ENCODE assay signal across 20 mouse cellular contexts in genomic region chr6:38936009-38936408, GRCm38 (mm10).
"Had no signal": no experiment of that assay in that cellular context is flagged by ENCODE, and none has a peak within 500 bp of the region (broad histone marks: within the 10 kb centered on the region; RNA-seq: fewer than 3 reads in every experiment).

No protein-coding gene starts in this region.

- H3K4me3 ChIP-seq: limb, embryonic 15.5 days; liver, embryonic 13.5 days; midbrain, embryonic 10.5 days; midbrain, embryonic 13.5 days; midbrain, embryonic 15.5 days; myocyte; neural tube, embryonic 13.5 days; neural tube, embryonic 15.5 days had no signal

- H3K9ac ChIP-seq: limb, embryonic 15.5 days; liver, embryonic 13.5 days; lung, embryonic 14.5 days; midbrain, embryonic 13.5 days; midbrain, embryonic 15.5 days; neural tube, embryonic 13.5 days; neural tube, embryonic 15.5 days had no signal

- DNase-seq: liver, embryonic 13.5 days; lung, adult 18-20 months; lung, embryonic 14.5 days; lung, postnatal 10 days; lung, postnatal 4 days; retina, postnatal 1 day; right cerebral cortex, adult 18-20 months; right cerebral cortex, postnatal 25 days; right cerebral cortex, postnatal 4 days; spleen, adult 18-20 months; thymus, adult 18-20 months; thymus, postnatal 14 days; thymus, postnatal 36 days had no signal

- H3K36me3 ChIP-seq: limb, embryonic 15.5 days; midbrain, embryonic 10.5 days; midbrain, embryonic 13.5 days; midbrain, embryonic 15.5 days; neural tube, embryonic 13.5 days; neural tube, embryonic 15.5 days had no signal

- H3K27me3 ChIP-seq: limb, embryonic 15.5 days; midbrain, embryonic 13.5 days; midbrain, embryonic 15.5 days; neural tube, embryonic 13.5 days; neural tube, embryonic 15.5 days had no signal

- ATAC-seq: midbrain, embryonic 13.5 days; midbrain, embryonic 15.5 days had no signal

- H3K4me1 ChIP-seq: midbrain, embryonic 10.5 days; midbrain, embryonic 13.5 days; midbrain, embryonic 15.5 days; neural tube, embryonic 13.5 days; neural tube, embryonic 15.5 days had no signal

- H3K9me3 ChIP-seq: limb, embryonic 15.5 days; liver, embryonic 13.5 days; midbrain, embryonic 10.5 days; midbrain, embryonic 15.5 days; neural tube, embryonic 15.5 days had no signal

- H3K27ac ChIP-seq: limb, embryonic 15.5 days; liver, embryonic 13.5 days; midbrain, embryonic 10.5 days; midbrain, embryonic 13.5 days; midbrain, embryonic 15.5 days; neural tube, embryonic 13.5 days; neural tube, embryonic 15.5 days had no signal

- H3K4me2 ChIP-seq: limb, embryonic 15.5 days; liver, embryonic 13.5 days; lung, embryonic 14.5 days; midbrain, embryonic 13.5 days; midbrain, embryonic 15.5 days; neural tube, embryonic 13.5 days; neural tube, embryonic 15.5 days had no signal
